Mouse (Mus musculus): ENCODE results near the gene Mpv17l2.

DNA sequence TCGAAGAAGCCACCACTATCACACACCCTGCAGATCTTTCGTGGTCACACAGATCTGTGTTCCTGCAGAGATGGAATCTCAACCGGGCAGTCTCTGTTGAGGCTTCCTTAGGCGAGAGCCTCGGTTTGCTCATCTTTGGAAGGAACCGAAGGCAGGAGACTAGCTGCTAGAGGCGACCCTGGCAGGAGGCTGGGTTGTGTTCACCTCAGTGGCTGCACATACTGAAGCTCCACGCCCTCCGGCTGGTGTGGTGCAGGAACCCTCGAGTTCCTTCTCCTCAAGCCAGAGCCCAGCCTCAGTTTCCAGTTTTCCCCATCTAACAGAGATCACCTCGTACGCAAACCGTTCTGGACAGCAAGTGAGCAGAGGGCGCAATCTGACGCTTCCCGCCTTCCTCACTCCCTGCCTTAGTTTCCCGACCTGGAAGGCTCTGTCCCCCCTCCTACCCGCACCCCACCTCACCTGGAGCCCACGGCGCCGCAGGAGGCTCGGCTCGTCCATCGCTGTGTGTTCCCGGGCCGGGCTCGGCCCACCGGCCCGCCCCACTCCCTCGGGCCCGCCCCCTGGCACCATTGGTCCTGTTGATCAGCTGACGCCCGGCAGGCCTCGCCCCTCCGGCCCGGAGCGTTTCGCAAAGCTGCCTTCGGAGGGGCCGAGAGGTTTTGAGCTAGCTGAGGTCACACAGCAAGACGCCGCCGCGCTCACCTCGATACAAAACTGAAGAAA is 43.9 kb upstream of the Mpv17l2 start, which contains the start of gene Mast3:
- TF ChIP-seq CTCF (IDR thresholded peaks at IDR 0.05; ENCODE audit: low read depth) = no peak
- TF ChIP-seq EP300 (IDR thresholded peaks at IDR 0.05; ENCODE audit: low read depth) = no peak

All from heart, postnatal 0 days (tissue).